Mouse (Mus musculus) MEL (cell line): ENCODE data around the gene Sytl3.
"Not testable (repeated sequence)": the region's sequence is repeated elsewhere in the genome, so short reads cannot be mapped to it uniquely, and the experiment has no call there.

ENCODE experiments used
- CHD2 ChIP-seq: IDR thresholded peaks from 2 replicates; pipeline ENCODE4 v1.6.1; 2011; ENCODE audit warnings: low read length, improper control_type of control experiment
- CTCF ChIP-seq, 3 experiments: IDR thresholded peaks in 2 of 3; conservative IDR thresholded peaks in 1 of 3; 2 replicates each; pipeline ENCODE4 v1.5.1; 2011 to 2012; ENCODE audit warnings: low read length in 3 of 3, low read depth in 2 of 3, mild to moderate bottlenecking in 2 of 3, improper control_type of control experiment in 1 of 3, inconsistent platforms in 1 of 3, mixed read lengths in 1 of 3, moderate library complexity in 1 of 3; ENCODE audit not compliant: control insufficient read depth in 1 of 3, insufficient read depth in 1 of 3, poor library complexity in 1 of 3, severe bottlenecking in 1 of 3
- ETS1 ChIP-seq: IDR thresholded peaks from 2 replicates; pipeline ENCODE4 v1.6.1; 2012; ENCODE audit warnings: low read depth, mild to moderate bottlenecking, inconsistent platforms, low read length, improper control_type of control experiment, moderate library complexity
- POLR2A ChIP-seq, 2 experiments: IDR thresholded peaks; 2 replicates each; pipeline ENCODE4 v1.6.1; 2011 to 2012; ENCODE audit warnings: low read length in 2 of 2, mild to moderate bottlenecking in 2 of 2, control low read depth in 1 of 2, improper control_type of control experiment in 1 of 2, low read depth in 1 of 2, moderate library complexity in 1 of 2; ENCODE audit not compliant: control insufficient read depth in 1 of 2, insufficient read depth in 1 of 2, poor library complexity in 1 of 2

- not testable (repeated sequence) for TF ChIP-seq POLR2A (IDR thresholded peaks at IDR 0.05; ENCODE audit: control insufficient read depth in 1 of 2, insufficient read depth in 1 of 2, low read depth in 1 of 2, low read length in 2 of 2, poor library complexity in 1 of 2); CTCF (IDR thresholded peaks at IDR 0.05 in 2 of 3, conservative IDR thresholded peaks at IDR 0.05 in 1 of 3; ENCODE audit: control insufficient read depth in 1 of 3, insufficient read depth in 1 of 3, low read depth in 2 of 3, low read length in 3 of 3, poor library complexity in 1 of 3, severe bottlenecking in 1 of 3); CHD2; ETS1
Measured at GRCm38 (mm10) chr17:6640771-6641429, 18.0 kb upstream of the Sytl3 start.
